Mouse (Mus musculus) left cerebral cortex, postnatal 36 days (tissue): ENCODE measurements around the gene Wnt3a. TPM values are rescaled to one million over a fixed set of nuclear protein-coding genes. Genes with fewer than 3 reads are reported as not detected.

Experiments used
- DNase-seq, 2 experiments: peaks; one replicate each; pipeline ENCODE4 v3.0.0; 2021 to 2022; ENCODE audit warnings: low spot score in 2 of 2, mixed read lengths in 1 of 2
- intact Hi-C: fragments of 180-260 bp; cut with DNase I; formaldehyde crosslinking; loops from one replicate; pipeline ENCODE4 v1.15.1; 2025
- total RNA-seq, 2 experiments: library from RNA; stranded (reverse); gene quantifications; 2 replicates each; pipeline ENCODE4 v1.2.3; 2021

Gene Wnt3a
- total RNA-seq, 2 experiments from 2014 or later: not detected

DNA sequence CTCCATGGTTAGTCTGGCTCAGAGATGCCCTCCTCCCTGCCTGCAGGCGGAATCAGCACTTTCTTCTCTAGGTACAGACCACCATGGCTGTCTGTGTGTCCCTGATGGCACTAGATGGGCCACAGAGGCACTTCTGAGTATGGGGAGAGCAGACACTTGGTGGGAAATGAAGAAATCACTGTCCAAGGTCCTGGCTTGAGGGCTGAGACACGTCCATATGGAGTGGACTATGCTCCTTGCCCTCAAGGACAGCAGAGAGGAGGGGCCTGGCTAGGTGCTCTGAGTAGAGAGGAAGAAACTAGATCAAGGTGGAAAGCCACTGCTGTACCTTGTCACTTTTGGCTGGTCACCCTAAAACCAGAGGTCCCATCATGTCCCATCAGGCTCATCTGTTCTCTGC is 13.7 kb downstream of the Wnt3a start:
- intact Hi-C loops: no loop called here
- DNase-seq: no peak

DNA sequence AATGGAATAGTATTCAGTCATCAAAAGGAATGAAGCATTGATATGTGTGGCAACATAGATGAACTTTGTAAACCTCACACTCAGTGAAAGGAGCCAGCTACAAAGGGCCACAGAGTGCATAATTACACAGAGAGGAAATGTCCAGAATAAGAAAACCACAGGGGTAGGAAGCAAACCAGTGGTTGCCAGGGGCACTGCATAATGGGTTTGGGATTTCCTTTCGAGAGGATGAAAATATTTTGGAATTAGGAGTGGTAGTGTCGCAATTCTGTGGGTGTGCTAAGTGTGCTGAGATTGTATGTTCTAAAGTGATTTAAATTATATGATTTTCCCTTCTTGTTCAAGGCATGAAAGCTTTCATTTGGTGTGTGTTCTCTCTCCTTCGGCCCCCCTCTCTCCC is 16.4 kb downstream of the Wnt3a start:
- intact Hi-C loops: no loop called here
- DNase-seq: no peak

DNA sequence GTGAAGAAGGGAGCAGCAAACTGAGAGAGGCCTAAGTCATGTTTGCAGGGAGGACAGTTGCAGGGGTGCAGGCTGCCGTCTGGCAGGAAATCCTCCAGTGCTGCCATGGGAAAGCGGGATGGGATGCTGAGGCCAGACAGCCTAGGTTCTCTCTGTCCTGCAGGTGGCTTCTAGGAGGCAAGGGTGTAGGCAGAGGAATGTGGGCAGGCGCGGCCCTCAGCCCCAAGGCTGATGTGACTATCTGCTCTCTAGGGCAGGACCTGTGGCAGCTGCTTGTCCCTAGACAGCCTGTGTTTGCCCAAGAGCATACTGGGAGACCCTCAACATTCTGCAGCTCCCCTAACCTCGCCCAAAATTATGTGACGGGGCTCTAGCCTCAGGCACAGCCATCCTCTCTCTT is 23.8 kb downstream of the Wnt3a start:
- intact Hi-C loops: no loop called here
- DNase-seq: no peak

DNA sequence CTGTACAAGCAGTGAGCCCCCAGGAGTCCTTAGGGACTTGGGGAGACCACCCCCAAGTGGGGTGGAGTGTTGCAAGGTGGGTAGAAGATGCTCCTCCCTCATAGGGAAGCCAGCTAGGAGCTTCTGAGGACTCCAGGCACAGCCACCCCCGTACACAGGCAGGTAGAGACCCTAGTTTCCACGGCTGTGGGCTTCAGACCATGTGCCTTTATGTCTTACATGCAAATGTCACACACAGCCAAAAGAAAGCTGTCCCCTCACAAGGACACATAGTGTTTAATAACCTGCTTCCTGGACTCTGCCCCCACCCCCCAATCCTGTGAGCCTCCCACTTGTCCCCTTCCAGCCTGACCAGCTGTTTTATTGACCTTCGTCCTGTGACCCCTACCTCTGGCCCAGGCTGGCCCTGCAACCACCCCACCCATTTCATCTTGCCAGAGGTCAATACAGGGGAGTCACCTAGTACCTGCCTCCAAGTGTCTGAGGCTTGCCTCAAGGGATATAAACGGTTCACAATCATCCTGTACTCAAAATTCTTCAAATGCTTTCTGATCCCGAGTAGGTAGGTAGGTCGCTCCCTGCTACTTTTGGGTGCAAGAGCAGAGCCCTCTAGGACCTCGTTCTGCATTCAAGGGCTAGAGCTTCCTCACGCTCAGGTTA is 25.3 kb downstream of the Wnt3a start:
- intact Hi-C loops: no loop called here

DNA sequence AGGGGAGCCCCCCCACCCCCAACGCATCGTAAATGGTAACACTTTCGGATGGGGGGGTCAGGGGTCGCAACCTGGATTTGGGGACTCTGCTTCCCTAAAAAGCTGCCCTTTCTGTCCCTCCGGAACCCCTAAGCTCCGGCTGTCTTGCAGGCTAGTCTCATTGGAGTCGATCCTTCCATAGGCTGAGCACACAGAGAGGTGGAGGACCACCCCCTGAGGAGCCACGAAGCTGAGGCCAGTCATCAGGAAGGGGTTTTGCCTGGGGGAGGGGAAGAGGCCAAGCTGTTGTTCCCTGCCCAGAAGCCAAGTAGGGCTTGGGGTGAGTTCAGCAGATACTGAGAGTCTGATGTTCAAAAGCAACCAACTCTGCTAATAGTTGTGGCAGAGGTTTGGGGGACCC is 26.0 kb downstream of the Wnt3a start:
- intact Hi-C loops: no loop called here

More for the DNA sequence above, 25.3 kb downstream of the Wnt3a start:
- no peak for DNase-seq

DNA sequence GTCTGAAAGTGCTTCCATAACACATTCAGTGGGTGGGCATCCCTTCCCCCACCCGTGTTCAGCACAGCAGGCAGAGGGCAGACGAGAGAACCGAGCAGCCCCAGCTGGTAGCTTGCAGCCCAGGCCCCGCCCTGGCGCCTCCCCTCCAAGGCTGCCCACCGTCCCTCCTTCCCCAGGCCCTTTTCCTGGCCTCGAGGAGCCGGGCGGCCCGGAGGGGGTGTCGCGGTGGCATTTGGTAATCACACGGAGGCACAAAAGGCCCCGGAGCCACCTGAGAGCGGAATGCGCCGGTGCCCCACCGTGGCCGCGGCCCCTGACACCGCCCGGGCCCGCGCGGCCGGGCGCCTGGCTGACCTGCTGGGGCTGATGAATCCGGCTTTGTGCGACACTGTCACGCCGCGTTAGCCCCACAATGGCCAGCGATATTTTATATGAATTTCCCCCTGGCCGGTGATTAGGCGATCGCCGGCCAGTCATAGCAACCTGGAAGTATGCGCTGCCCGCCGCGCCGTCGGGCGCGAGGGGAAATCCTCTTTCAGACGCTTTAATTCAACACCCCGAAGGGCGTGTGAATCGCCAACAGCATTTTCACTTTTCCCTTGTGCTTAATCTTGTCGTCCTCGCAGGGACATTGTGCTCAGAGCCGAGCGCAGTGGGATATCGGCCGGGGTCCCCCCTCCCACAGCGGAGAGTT is 26.5 kb downstream of the Wnt3a start:
- DNase-seq: peak in 1 of 2 experiments; percentile 10
- intact Hi-C loops: no loop called here

More for the DNA sequence above, 26.0 kb downstream of the Wnt3a start:
- no peak for DNase-seq

DNA sequence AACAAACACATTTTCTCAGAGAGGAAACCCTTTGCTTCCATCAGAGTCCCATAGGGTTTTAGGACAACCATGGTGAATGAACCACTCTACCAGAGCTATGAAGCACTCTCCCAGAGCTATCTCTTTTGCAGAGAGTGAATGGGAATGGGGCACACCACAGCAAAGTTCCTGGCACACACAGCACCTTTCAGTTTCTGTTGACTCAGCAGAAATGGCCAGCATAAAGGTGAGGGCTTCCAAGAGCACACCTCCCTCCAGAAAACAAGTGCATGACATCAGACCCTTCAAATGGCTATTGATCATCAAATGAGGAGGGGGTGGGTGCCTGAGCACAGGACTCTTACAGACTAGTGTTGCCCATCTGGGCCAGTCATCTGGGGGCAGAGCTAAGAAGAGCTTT is 28.2 kb downstream of the Wnt3a start:
- intact Hi-C loops: no loop called here
- no peak for DNase-seq

DNA sequence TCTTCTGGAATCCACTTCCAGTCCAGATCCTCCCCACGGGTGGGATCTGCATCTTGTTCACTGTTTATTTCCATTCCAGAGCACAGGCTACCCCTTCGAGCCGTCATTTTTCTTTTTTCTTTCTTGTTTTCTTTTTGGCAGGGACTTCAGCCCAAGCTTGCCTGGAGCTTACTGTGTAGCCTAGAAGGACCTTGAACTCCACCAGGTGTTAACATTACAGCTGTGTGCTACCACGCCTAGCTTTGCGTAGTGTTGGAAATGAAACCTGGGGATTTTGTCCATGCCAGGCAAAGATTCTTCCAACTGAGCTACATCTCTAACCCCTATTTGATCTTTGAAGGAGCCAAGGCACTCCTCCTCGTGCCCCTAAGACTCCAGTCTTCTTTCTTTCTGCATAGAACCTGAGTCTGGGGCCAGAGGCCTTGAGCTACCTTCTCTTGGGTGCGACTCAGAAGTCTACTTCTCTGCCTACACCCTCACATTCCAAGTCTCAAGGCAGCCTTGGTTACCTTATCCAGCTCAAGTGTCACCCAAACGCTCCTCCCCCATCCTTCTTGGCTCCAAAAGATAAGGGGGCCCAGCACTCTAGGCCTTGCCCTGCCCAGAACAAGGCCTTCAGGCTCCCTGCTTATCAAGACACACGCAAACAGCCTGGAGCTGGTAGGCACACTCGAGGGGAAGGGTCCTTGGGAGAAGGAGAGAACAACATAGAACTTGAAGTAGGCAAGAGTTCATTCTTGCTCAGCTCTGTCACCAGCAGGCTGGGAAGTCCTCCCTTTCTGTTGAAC is 29.7 kb downstream of the Wnt3a start:
- no peak for DNase-seq
- intact Hi-C loops: no loop called here

DNA sequence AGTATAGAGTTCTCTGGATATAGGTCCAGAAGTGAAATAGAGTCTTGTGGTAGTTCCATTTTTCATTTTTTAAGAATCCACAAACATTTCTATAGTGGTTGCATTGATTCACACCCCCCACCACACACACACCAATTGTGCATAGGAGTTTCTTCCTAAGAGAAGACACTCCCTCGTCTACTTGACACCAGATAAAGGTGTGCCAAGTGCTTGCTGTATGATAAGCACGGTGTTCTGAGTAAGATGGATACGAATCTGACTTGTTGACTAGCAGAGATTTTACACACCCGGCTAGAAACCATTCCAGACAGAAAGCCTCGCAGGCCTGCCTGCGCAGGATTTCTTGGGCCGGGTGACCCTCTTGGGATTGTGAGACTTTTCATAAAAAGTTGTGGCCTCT is 30.9 kb downstream of the Wnt3a start:
- no peak for DNase-seq
- intact Hi-C loops: no loop called here

DNA sequence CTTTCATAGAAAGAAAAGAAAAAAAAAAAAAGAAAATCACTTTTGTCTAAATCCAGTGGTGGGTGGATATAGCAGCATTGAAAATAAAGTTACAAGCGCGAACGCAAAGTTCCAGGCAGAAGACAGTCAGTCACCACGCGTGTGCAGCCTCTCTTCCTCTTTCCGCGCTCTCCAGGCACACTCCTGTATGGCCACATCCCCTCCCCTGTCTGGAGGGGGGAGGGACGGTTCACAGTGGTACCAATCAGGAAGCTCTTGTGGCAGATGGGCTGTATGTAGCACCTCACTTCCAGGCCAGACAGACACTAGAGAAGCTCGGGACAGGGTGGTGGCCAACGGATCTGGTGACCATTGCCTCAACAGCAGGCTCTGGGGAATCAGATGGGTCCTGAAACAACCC is 42.5 kb downstream of the Wnt3a start:
- no peak for DNase-seq
- intact Hi-C loops: no loop called here

DNA sequence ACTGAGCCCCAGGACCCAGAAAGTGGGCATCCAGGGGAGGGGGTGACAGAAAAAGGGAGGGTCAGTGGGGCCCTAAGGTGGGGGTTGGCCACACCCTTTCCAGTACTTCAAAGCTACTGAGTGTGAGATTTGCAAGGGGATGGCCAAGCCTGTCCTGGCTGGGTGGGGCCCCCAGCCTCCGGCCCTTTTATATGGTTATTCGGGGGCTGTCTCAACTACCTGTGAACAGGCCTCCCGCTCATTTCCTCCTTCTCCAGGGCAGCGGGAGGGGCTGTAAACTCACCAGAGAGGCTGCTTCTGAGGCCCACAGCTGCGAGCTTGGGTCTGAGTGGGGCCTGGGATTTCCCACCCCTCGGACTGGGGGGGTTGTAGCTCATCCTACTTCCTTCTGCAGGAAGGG is 46.7 kb downstream of the Wnt3a start:
- no peak for DNase-seq
- intact Hi-C loops: no loop called here

DNA sequence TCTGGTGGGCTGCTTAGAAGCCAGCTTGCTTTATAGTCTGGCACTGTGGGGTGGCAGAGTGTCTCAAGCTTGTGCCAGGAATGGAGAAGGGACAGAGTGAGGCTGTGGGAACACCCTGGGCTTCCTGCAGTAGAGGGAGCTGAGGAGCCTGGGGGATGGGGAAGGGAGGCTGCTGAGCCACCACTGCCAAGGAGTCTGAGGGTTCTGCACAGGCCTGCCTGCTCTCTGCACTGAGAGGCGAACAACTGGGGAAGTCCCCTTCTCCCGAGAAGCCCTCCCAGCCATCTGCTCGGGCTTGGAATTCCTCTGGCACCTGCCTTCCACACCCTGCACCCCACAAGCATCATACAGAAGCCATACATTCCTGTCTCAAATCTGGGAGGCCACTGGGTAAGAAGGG is 48.7 kb downstream of the Wnt3a start:
- intact Hi-C loops: loop anchor here (2.0 kb wide), 1 partner anchor 47 kb away; no protein-coding TSS in a partner anchor
- DNase-seq: no peak

DNA sequence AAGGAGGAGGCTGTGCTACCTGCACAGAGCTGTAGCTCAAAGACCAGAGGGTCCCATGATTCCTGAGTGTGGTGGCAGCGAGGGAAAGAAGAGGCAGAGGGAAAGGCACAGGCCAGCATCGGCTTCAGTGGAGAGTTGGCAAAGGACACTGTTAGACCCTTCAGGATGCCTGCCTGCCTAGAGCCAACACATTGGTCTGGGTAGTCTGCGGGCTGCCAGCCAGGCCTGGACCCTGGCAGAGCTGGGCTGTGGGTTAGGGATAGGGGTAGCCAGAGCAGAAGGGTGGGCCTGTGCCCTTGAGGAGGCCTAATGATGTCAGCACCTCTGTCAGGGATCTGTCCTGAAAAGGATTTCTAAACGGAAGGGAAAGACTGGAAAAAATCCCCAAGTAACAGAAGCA is 50.8 kb downstream of the Wnt3a start:
- intact Hi-C loops: loop anchor here (2.0 kb wide), 2 partner anchors 49 to 55 kb away; no protein-coding TSS in a partner anchor
- DNase-seq: no peak

DNA sequence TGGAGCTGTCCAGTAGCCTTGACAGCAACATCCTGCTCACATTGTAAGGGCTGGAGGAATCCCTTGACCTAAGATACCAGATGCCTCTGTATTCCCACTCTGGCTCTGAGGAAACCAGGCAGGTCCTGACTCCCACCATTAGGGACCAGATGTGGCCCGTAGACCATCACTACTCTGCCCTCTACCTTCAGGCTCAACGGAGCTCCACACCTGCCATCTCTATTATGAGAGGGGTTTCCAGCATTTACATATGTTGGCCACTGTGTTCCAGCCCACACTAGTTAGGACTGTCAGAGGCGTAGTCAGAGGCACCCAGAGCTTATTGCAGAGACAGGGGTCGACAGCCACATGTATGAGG is 51.1 kb downstream of the Wnt3a start:
- intact Hi-C loops: loop anchor here (2.0 kb wide), 1 partner anchor 55 kb away; no protein-coding TSS in a partner anchor

DNA sequence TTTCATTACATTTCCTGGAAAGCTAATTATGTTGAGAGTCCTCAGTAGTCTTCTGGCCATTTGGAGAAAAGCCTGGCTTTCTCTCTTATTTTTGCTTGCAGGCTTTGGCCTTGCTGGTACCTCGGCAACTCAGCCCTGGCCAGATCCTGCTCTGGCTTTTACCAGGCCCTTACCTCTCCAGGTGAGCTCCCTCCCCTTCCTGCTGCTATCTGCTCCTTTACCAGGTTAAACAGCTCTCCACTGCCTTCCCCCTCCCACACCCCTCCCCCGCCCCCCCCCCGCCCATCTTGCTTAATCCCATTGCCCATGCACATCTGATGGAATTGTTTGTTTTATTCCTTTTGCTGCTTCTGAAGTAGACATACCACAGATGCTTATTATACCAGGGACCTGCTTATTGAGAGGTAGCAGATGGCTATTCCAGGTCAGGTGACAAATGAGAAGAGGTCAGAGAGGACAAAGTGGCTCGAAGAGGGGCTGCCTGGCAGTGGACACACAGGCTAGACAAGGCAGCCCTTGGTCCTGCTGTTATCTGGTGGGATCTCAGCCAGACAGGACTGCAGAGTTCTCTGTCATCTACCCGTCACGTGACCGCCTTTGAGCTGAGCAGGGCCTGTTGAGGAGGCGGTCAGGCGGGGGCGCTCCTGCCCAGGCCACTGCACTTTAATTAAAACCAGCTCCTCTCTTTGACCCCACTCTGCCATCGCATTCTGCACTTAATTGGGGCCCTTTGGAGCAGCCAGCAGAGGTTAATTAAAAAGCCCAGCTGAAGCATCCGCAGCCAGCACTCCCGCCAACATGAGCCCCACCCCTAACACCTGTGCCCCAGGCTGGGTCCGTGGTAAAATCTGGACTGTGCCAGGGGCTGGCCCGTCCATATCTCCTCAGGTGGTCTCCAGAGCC is 51.8 kb downstream of the Wnt3a start:
- peak; percentile 29 to 39 for DNase-seq
- intact Hi-C loops: loop anchor here (2.0 kb wide), 1 partner anchor 56 kb away; no protein-coding TSS in a partner anchor

More for the DNA sequence above, 51.1 kb downstream of the Wnt3a start:
- no peak for DNase-seq

DNA sequence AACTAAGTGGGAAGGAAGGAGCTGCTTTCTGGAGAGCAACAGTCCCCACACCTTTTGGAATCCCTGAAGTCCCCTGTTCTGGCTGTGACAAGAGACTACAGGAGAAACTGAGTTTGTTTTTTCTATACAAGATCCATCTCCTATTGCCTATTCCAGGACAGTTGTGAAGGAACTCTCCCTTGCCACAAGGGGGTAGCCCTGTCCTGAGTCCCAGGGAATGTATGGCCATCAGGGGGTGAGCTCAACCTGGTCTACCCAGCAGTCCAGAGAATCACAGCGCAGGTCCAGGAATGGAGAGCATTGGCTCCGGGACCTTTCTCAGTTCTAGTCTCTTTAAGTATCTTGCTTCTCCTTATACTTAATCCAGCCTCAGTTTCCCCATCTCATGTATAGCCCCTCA is 57.8 kb downstream of the Wnt3a start:
- intact Hi-C loops: no loop called here
- DNase-seq: no peak

DNA sequence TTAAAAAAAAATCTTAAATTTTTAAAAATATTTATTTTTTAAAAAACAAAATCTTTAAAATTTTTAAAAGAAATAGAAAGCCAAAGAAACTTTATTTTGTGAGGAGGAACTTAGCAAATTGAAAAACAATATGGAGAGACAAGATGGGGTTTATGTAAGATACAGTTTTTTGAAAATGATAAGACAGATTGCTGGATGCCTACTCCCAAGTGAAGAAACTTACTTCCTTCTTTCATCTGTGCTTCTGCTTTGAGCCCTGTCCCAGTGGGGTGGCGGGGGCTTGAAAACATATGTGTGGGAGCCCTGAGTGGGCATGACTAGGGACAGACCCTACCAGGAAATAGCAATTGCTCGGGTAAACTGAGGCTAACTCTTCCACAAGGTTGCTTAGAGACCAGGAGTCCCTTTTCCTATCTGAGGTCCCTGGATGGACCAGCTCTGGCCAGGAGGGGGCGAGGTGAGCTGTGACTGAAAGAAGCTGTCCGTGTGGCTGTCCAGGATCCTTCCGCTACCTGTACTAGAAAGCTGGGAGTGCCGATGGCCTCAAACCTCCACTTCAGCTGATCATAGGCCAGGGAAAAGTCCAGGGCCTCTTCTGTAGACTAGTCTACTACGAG is 60.3 kb downstream of the Wnt3a start:
- intact Hi-C loops: no loop called here
- DNase-seq: peak; percentile 39 to 58

DNA sequence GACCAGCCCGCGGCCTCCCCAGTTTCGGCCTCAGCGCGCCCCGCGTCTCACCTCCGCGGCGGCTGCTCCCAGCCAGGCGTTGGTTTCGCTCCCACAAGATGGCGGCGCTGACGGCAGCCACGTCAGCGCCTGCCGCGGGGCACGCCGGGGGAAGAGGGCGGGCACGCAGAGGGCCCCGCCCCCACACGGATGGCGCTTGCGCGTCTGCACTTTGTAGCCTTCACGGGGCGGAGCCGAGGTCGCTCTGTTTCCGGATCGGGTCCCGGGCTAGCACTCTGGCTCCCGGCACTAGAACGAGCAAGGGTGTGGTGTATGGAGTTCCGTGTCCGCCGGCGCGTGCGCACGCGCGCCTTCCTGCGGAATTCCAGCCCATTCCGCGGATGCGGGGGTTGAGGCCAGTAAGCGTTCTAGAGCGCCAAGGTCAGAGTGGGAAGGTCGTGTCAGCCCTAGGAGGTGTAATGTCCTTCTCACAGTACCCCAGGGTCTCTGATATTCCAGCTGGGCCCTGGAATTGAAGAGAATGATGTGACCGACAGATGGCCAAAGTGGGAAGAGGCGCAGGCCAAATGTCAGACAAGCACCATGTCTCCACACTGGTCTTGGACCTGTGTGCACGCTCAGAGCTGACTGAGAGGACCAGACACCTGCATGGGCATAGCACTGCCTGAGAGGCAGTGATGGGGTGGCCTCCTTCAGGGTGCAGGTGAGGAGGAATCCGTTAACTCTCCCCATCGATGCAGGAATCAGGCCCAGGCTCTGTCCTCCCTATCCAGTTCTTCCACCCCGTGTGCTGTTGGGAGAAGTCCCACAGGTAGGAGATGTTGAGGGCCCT is 62.2 kb downstream of the Wnt3a start, which contains the start of gene Arf1:
TSS of gene Arf1 (minus strand) at position 149 of the 832 bp plus-strand sequence.
- intact Hi-C loops: loop anchor here (10.0 kb wide), 1 partner anchor 256 kb away; no protein-coding TSS in a partner anchor

More for the DNA sequence above, 62.2 kb downstream of the Wnt3a start, which contains the start of gene Arf1:
- peak; percentile 95 to 98 for DNase-seq
